In genomic region chr11:11455037-11455436, GRCm38 (mm10) we compare ENCODE assay signal across 8 mouse cellular contexts. TPM values are rescaled to one million over a fixed set of nuclear protein-coding genes. Genes with fewer than 3 reads are reported as not detected.
DNase-seq lines count a peak whose midpoint lies in the region; ATAC-seq and TF ChIP-seq lines count a peak whose summit lies in the region.
"Had no signal": no experiment of that assay in that cellular context is flagged by ENCODE, and none has a peak within 500 bp of the region (broad histone marks: within the 10 kb centered on the region; RNA-seq: fewer than 3 reads in every experiment).

No protein-coding gene starts in this region.

- no peak overlapping the region for H3K27ac ChIP-seq in limb, embryonic 11.5 days (replicated peaks; ENCODE audit: low read depth, low read length)
- H3K27ac ChIP-seq in limb, embryonic 10.5 days, result no peak overlapping the region
- no peak overlapping the region for H3K27ac ChIP-seq in ES-E14 (ENCODE audit: insufficient read depth, low read depth, low read length, poor library complexity, severe bottlenecking)
- H3K27ac ChIP-seq in heart, embryonic 10.5 days, result no peak overlapping the region
- H3K27ac ChIP-seq: liver, embryonic 13.5 days had no signal

- 38% methylated on average over 2 of the region's 2 CpGs for WGBS in limb, embryonic 11.5 days
- WGBS in limb, embryonic 10.5 days, result 37% methylated on average over 2 of the region's 2 CpGs
- WGBS in heart, embryonic 10.5 days, result 23% methylated on average over 2 of the region's 2 CpGs

- peak; percentile 57; the same call in 1 of the 2 replicates for ATAC-seq in limb, embryonic 11.5 days (ENCODE audit: insufficient number of reproducible peaks, low FRiP score, low TSS enrichment, low read depth)

- H3K36me3 ChIP-seq in limb, embryonic 11.5 days (ENCODE audit: control insufficient read depth, insufficient read depth, low read length), result no peaks in the 10 kb centered on the region
- no peaks in the 10 kb centered on the region for H3K36me3 ChIP-seq in limb, embryonic 10.5 days
- no peaks in the 10 kb centered on the region for H3K36me3 ChIP-seq in ES-E14 (ENCODE audit: control insufficient read depth, insufficient read depth, low read length, poor library complexity, severe bottlenecking)
- H3K36me3 ChIP-seq in heart, embryonic 10.5 days, result no peaks in the 10 kb centered on the region
- H3K36me3 ChIP-seq: liver, embryonic 13.5 days had no signal

- H3K4me3 ChIP-seq in limb, embryonic 11.5 days (ENCODE audit: low read depth, low read length), result no peak overlapping the region
- H3K4me3 ChIP-seq in limb, embryonic 10.5 days, result no peak overlapping the region
- H3K4me3 ChIP-seq in ES-E14 (ENCODE audit: insufficient read depth in 1 of 2, low read depth in 1 of 2, low read length in 2 of 2, poor library complexity in 1 of 2, severe bottlenecking in 1 of 2), result no peak overlapping the region
- no peak overlapping the region for H3K4me3 ChIP-seq in heart, embryonic 10.5 days
- H3K4me3 ChIP-seq: liver, embryonic 13.5 days had no signal

- no peak overlapping the region for H3K4me2 ChIP-seq in limb, embryonic 11.5 days (ENCODE audit: low read depth, severe bottlenecking)
- H3K4me2 ChIP-seq: liver, embryonic 13.5 days had no signal

- H3K4me1 ChIP-seq in limb, embryonic 11.5 days (ENCODE audit: control insufficient read depth, insufficient read depth, low read length), result no peaks in the 10 kb centered on the region
- no peaks in the 10 kb centered on the region for H3K4me1 ChIP-seq in limb, embryonic 10.5 days
- H3K4me1 ChIP-seq in ES-E14 (ENCODE audit: control insufficient read depth in 2 of 2, insufficient read depth in 2 of 2, low read length in 2 of 2, poor library complexity in 1 of 2), result no peaks in the 10 kb centered on the region
- H3K4me1 ChIP-seq in heart, embryonic 10.5 days, result no peaks in the 10 kb centered on the region
- H3K4me1 ChIP-seq: liver, embryonic 13.5 days had no signal

- H3K9me3 ChIP-seq in limb, embryonic 11.5 days (ENCODE audit: control insufficient read depth, low read length), result no peaks in the 10 kb centered on the region
- H3K9me3 ChIP-seq in limb, embryonic 10.5 days (replicated peaks), result no peaks in the 10 kb centered on the region
- H3K9me3 ChIP-seq in ES-E14 (ENCODE audit: control insufficient read depth, insufficient read depth, low read depth, low read length), result no peaks in the 10 kb centered on the region
- H3K9me3 ChIP-seq in heart, embryonic 10.5 days, result no peaks in the 10 kb centered on the region
- H3K9me3 ChIP-seq: liver, embryonic 13.5 days had no signal

- H3K9ac ChIP-seq in limb, embryonic 11.5 days (ENCODE audit: low read length), result no peak overlapping the region
- H3K9ac ChIP-seq in ES-E14 (ENCODE audit: insufficient read depth, low read depth, low read length, poor library complexity, severe bottlenecking), result no peak overlapping the region
- H3K9ac ChIP-seq: liver, embryonic 13.5 days had no signal

- in situ Hi-C loops in ES-E14 (cut with MboI; ENCODE audit: low sequenced_read_pairs in 2 of 2, unreplicated experiment in 2 of 2), result loop anchor here in 1 of 2 experiments (25.0 kb wide), 1 partner anchor 1082 kb away; no protein-coding TSS in a partner anchor

- no peaks in the 10 kb centered on the region for H3K27me3 ChIP-seq in limb, embryonic 11.5 days (ENCODE audit: control insufficient read depth, insufficient read depth, low read length)
- H3K27me3 ChIP-seq in limb, embryonic 10.5 days (ENCODE audit: low read depth, poor library complexity, severe bottlenecking), result no peaks in the 10 kb centered on the region
- H3K27me3 ChIP-seq in heart, embryonic 10.5 days (ENCODE audit: insufficient read depth, poor library complexity, severe bottlenecking), result no peaks in the 10 kb centered on the region
- H3K27me3 ChIP-seq: liver, embryonic 13.5 days had no signal

- DNase-seq in limb, embryonic 11.5 days (ENCODE audit: low spot score), result no peak
- no peak for DNase-seq in limb, embryonic 10.5 days (ENCODE audit: low spot score)
- DNase-seq in ES-E14 (ENCODE audit: low read depth, low spot score), result peak; percentile 35
- DNase-seq in c-Kit-negative CD71-positive TER-119-positive erythroid progenitor cells, embryonic 14.5 days (ENCODE audit: low read depth, low spot score), result peak; percentile 5
- peak; percentile 29 for DNase-seq in lung, postnatal 36 days
- DNase-seq in heart, embryonic 10.5 days (ENCODE audit: low spot score), result no peak
- no peak for DNase-seq in gastrocnemius, adult 18-20 months (ENCODE audit: low spot score)
- DNase-seq: liver, embryonic 13.5 days had no signal

TF ChIP-seq in ES-E14, 5 proteins besides CTCF, POLR2A, EP300 and RAD21:
- TF ChIP-seq ZNF384 (IDR thresholded peaks at IDR 0.05; ENCODE audit: low read depth, low read length) (peak; percentile 93), MAFK (IDR thresholded peaks at IDR 0.05; ENCODE audit: insufficient read depth, low read depth, low read length) (no peak)

RNA-seq across cellular contexts. Expression of gene Spata48, which starts 6.9 kb away (rescaled TPM):
- 2.5 and 3.2 TPM in 2 replicates for polyA plus RNA-seq in limb, embryonic 11.5 days (2014; fragmentation: Nextera tagmentation; extraction: Ambion mirVana)
- polyA plus RNA-seq in limb, embryonic 10.5 days (2016; fragmentation: Nextera tagmentation; extraction: Ambion mirVana), result 0.92 and 2.4 TPM in 2 replicates
- total RNA-seq in ES-E14 (2012; rRNA removed), result 0.21 and 0.31 TPM in 2 replicates
- polyA plus RNA-seq in heart, embryonic 10.5 days (2016; fragmentation: Nextera tagmentation; extraction: Ambion mirVana), result 0.55 and 1.7 TPM in 2 replicates
- total RNA-seq in gastrocnemius, adult 18-20 months (2021), result under 1 TPM in 1 of 2 experiments, not detected in 1; 0.62 TPM

RNA-seq across cellular contexts. Expression of gene Zpbp, which starts 7.2 kb away (rescaled TPM):
- 0.41 and 0.83 TPM in 2 replicates for polyA plus RNA-seq in limb, embryonic 11.5 days (2014; fragmentation: Nextera tagmentation; extraction: Ambion mirVana)
- 0.38 and 0.68 TPM in 2 replicates for polyA plus RNA-seq in limb, embryonic 10.5 days (2016; fragmentation: Nextera tagmentation; extraction: Ambion mirVana)
- 0.22 and 0.37 TPM in 2 replicates for total RNA-seq in ES-E14 (2012; rRNA removed)
- 0.60 and 0.65 TPM in 2 replicates for polyA plus RNA-seq in heart, embryonic 10.5 days (2016; fragmentation: Nextera tagmentation; extraction: Ambion mirVana)
- total RNA-seq in gastrocnemius, adult 18-20 months (2021), result under 1 TPM; 0.05 to 0.09 TPM

Comparison
In these comparisons a context has a peak if more than half of its experiments do, and no peak if none do; other contexts are left out.
1. DNase-seq: peak in ES-E14 (single experiment), c-Kit-negative CD71-positive TER-119-positive erythroid progenitor cells, embryonic 14.5 days (single experiment) and lung, postnatal 36 days (single experiment); none in limb, embryonic 11.5 days (single experiment), limb, embryonic 10.5 days (single experiment), heart, embryonic 10.5 days (single experiment) and gastrocnemius, adult 18-20 months (single experiment).